Mouse (Mus musculus): ENCODE data around the gene Slc39a1. TPM values are rescaled to one million over a fixed set of nuclear protein-coding genes. Genes with fewer than 3 reads are reported as not detected.

Slc39a1 gene
- 10 to 100 TPM; 47.7 to 48.8 TPM for total RNA-seq (2021)

DNA sequence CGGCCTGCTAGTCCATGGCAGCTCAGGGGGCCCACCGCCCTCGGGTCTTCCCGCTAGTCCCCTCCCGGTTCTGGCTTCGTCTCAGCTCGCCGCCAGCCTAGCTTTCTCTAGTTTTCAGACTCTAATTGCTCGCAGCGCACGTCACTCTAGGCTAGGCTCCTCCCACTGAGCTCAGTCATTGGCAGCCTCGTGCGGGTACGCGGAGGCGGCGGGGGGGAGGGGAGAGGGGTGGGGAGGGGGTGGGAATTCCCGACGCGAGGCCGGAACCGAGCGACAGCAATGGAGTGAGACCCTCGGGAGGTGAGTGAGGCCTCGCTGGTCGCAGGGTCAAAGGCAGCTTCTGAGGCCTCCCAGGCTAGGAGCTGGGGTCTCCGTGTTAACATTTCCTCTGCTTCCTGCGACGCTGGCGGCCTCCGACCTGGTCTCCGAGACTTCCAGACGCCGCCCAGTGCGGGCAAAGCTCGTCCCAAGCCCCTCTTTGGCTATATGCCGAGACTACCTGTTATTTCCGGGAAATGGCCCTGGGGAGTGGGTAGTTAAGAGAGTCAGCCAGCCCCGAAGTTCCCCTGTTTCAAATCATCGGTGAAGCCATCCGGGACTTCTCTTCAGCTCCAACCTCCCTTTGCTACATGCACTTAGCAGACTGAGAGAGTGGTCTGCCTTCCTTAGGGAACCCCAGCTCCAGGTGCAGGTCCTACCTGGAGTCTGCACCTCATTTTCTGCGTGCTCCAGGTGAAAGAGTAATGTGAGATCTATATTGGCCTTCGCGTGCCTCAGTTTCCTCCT is at the start of gene Slc39a1:
TSS of gene Slc39a1 (plus strand) at position 213 of the 786 bp plus-strand sequence.
- peak; percentile 93 to 96 for DNase-seq (ENCODE audit: low spot score in 2 of 2)
- intact Hi-C loops (cut with DNase I): loop anchor here (2.0 kb wide), 1 partner anchor 17 kb away; the partner anchor contains the start of gene Jtb

DNA sequence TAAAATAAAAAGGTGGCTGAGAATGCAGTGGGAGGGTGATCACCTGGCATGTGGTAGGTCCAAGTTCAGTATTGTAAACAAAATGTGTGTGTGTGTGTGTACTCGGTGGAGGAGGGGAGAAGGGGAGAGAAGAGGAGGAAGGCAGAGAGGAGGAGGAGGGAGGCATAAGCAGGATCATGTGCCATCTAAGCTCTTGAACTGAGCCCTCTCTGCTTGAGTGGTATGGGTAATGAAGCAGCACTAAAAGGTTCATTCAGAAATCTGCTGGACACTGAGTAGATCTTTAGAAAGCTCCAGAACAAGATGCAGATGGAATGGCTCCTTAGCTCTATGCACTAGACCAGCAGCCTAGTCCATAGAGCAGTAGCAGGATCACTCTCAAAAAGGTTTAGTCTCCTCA is 45.1 kb upstream of the Slc39a1 start:
- intact Hi-C loops (cut with DNase I): loop anchor here (5.0 kb wide), 1 partner anchor 71 kb away; no protein-coding TSS in a partner anchor
- DNase-seq (ENCODE audit: low spot score in 2 of 2): no peak

DNA sequence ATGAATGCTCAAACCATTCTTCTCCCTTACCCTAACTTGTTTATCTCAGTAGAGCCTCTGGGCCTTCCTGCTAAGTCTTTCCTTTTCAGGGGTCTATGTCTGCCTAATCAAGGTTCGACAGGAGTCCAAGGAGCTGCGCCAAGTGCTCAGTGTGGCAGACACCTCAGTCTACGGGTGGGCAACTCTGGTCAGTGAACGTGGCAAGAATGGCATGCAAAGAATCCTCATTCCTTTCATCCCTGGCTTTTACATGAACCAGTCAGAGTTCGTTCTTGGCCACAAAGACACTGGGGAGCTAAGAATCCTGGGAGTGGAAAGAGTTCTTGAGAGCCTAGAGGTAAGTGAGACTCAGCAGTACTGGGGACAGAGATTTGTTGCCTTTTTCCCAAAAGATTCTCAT is 44.4 kb upstream of the Slc39a1 start:
- DNase-seq (ENCODE audit: low spot score in 2 of 2): no peak
- intact Hi-C loops (cut with DNase I): loop anchor here (2.0 to 5.0 kb wide), 2 partner anchors 71 to 117 kb away; no protein-coding TSS in a partner anchor

DNA sequence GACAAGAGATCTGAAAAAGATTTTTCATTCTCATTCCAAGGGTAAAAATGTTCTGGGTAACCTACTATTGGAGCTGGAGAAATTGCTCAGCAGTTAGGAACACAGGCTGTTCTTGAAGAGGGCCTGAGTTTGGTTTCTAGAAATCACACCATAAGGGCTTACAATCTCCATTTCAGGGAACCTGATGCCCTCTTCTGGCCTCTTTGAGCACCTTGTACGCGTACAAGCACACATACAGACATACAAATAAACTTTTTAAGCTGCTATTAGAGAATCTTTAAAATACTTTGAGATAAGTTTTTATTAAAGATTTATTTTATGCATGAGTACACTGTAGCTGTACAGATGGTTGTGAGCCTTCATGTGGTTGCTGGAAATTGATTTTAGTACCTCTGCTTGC is 43.4 kb upstream of the Slc39a1 start:
- DNase-seq (ENCODE audit: low spot score in 2 of 2): no peak
- intact Hi-C loops (cut with DNase I): loop anchor here (2.0 to 5.0 kb wide), 2 partner anchors 72 to 118 kb away; no protein-coding TSS in a partner anchor

DNA sequence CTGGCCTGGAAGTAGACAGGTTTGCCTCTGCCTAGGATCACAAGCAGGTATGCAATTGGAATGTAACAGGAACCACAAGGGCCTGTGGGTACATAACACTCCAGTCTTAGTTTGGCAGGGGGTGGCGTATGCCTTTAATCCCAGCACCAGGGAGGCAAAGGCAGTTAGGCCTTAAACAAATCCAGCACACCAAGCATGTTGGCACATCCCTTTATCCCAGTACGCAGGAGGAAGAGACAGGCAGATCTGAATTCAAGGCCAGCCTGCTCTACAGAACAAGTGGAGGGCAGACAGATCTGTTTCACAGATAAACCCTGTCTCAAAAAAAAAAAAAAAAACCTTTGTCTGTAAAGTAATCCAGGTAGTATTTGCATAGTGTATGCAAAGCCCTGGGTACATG is 39.3 kb upstream of the Slc39a1 start:
- intact Hi-C loops (cut with DNase I): no loop called here
- DNase-seq (ENCODE audit: low spot score in 2 of 2): no peak

DNA sequence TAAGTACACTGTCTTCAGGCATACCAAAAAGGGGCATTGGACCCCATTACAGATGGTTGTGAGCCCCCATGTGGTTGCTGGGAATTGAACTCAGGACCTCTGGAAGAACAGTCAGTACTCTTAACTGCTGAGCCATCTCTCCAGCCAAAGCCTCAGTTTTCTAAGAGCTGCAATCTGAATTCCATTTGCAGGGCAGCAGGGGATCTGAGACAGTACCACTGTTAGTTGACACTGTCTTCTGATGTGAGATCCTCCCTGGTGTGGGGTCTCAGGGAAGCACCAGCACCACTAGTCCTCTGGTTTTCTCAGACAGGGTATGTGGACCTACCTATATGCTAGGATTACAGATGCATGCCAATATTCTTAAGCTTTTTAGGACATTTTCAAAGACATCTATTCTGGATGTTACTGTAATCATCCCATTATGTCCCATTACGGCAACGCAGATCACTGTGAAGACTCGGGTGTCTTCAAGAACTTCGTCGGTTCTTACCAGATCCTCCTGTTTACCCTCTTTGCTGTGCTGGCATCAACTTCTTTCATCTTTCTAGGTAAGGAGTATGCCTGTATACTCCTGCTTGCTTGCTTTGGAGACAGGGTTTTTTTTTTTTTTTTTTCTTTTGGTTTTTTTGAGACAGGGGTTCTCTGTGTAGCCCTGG is 37.9 kb upstream of the Slc39a1 start:
- intact Hi-C loops (cut with DNase I): no loop called here
- no peak for DNase-seq (ENCODE audit: low spot score in 2 of 2)

DNA sequence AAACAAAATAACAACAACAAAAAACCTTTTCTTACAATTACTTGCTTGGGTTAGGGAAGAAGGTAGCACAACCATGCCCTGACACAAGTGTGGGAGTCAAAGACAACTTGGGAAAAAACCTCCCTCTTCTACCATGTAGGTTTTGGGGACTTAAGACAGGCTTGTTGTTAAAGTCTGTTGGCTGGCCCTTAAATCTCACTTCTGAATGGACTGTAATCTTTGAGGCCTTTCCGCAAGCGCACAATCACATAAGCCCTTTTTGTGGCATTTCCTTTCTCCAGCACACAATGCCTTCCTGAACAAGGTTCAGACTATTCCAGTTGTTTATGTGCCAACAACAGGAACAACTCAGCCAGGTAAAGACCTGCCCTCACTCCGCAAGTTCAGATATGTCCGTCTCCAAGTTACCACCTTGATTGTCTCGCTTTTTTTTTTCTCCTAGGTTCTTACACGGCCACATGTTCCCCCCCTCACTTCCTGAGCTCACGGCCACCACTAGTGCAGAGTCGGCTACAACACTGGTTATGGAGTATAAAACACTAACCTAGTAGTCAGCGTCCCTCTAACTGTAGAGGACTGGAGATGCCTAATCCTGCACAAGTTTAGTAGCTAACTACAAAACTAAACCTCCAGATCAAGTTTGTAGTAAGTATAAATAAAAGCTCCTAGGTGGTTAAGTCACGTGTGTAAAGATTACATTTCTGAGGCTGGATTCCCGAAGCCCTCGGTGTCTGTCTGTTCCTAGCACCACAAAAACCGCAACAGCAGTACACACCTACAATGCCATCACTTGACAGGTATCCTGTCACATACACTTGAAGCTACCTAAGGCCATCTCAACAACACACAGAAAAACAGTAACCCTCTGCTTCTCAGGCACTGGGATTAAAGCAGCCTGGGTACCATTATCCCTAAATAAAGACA is 36.2 kb upstream of the Slc39a1 start:
- intact Hi-C loops (cut with DNase I): no loop called here
- DNase-seq (ENCODE audit: low spot score in 2 of 2): no peak

DNA sequence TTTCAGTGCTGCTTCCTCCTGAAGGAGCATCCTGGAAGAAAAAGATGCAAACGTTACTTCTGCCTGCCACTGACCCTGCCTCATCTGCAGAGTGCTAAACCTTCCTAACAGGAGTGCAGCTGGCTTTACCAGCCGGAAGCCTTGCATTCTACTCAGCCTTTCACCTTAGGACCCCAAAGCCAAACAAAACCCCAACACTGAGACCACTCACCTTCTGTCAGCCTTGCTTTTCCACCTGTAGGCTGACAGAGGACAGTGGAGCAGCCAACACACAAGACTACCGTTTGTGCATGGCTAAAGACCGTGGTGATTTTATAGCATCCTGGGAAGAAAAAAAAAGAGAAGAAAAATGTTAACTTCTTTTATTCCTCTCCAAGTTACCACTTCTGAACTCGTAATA is 35.2 kb upstream of the Slc39a1 start:
- intact Hi-C loops (cut with DNase I): no loop called here
- DNase-seq (ENCODE audit: low spot score in 2 of 2): no peak

DNA sequence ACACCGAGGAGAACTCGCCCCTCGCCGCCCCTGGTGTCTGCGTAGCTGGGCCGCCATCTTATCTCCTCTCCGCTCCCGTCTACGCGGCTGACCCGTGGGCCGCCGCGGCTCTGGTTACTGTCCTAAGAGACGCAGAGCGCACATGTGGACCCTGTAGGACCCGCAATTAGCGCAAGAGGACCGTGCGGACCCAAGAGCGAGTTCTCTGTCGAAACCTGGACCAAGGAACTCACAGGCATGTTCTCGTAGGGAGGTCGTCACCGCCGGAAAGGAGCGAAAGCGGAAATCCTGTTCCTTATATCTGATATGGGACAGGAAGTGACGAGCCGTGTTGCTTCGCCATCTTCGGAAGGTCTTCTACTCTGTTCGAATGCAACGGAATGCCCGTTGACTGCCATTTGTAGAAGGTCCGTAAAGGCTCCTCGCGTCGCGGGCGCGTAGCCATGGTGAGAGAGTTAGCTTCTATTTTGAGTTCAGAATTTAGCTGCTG is 34.5 kb upstream of the Slc39a1 start, which contains the start of the genes Rps27 and Rab13:
TSS of gene Rps27 (minus strand) at position 275 of the 490 bp plus-strand sequence.
TSS of gene Rab13 (plus strand) at position 319 of the 490 bp plus-strand sequence.
- intact Hi-C loops (cut with DNase I): no loop called here
- peak; percentile 93 to 97 for DNase-seq (ENCODE audit: low spot score in 2 of 2)

DNA sequence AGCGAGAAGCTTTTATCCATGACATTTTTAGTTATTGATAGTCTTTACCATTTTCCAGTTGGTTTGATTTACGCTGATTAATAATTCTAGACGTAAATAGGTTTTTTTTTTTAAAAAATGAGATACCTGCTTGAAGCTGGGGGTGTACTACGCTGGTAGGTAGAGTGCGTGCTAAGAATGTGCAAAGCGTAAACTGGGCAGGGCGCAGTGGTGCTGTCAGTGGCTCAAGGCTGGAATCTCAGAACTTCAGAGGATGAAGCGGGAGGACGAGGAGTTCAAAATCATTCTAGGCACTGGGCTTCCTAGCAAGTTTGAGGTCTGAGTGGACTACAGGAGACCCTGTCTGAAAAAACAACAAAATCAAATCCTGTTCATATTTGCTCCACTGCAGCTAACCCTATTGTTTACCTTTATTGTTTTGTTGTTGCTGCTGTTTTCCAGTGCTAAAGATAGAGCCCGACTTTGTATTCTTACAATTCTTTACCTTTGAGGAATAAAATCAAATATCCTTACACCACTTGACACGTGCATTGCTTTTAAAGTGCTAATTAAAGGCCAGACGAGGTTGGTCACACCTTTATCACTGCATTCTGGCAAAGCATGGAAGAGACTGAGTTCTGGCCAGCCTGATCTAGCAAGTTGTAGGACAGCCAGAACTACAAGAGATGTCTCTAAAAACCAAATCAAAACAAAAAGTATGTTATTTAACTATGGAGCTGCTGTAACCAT is 33.9 kb upstream of the Slc39a1 start:
- intact Hi-C loops (cut with DNase I): no loop called here

DNA sequence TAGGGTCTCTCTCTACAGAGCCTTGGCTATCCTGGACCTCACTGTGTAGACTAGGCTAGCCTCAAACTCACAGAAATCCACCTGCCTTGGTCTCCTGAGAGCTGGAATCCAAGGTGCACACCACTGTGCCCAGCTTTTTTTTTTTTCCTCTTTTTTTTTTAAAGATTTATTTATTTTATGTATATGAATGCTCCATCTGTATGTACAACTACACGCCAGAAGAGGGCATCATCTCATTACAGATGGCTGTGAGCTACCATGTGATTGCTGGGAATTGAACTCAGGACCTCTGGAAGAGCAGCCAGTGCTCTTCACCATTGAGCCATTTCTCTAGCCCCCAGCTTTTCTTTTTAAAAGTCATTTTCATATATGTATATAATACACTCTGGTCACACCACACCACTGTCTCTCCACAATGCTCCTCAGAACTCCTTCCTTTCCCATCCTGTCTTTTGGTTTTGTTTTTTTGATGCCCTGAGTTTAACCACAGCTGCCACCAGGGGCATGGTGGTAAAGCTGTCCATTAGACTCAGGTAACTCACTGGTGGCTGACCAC is 32.1 kb upstream of the Slc39a1 start:
- no peak for DNase-seq (ENCODE audit: low spot score in 2 of 2)
- intact Hi-C loops (cut with DNase I): no loop called here

More for the DNA sequence above, 33.9 kb upstream of the Slc39a1 start:
- DNase-seq (ENCODE audit: low spot score in 2 of 2): peak; percentile 15 to 35

DNA sequence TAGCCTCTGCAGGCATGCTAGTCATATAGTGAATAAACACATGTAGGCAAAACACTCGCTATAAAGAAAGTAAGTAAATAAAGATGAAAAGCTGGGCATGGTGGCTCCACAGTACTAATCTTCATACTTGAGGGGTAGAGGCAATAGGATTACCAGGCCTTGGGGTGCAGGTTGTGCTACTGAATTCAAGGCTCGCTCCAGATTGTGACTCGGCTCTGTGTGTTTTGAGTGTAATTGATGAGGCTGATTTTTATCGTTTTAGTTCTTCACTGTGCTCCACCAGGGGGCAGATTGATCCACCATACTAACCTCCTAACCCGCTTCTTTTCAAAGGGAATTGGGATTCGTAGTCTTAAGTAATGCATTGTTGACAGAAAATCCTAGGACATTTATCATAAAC is 27.9 kb upstream of the Slc39a1 start:
- intact Hi-C loops (cut with DNase I): no loop called here

DNA sequence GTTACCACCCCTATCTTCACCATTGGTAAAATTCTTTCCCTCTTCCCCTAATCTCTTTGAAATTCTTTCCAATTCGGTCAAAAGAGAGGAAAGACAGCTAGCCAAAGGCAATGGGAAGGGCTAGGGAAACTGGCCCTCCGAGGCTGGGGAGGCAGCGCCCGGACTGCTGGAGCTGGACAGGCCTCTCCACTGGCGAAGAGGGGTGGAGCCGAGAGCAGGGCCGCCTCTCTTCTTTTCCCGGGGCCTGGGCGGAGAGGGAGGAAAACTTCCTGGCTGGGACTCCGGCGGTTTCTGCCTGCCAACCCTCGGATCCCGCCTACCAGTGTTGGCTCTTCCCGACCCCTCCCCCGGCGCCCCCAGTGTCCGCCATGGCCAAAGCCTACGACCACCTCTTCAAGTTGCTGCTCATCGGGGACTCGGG is 27.4 kb upstream of the Slc39a1 start:
- intact Hi-C loops (cut with DNase I): no loop called here
- peak; percentile 8 to 26 for DNase-seq (ENCODE audit: low spot score in 2 of 2)

More for the DNA sequence above, 27.9 kb upstream of the Slc39a1 start:
- DNase-seq (ENCODE audit: low spot score in 2 of 2): peak; percentile 48 to 51

DNA sequence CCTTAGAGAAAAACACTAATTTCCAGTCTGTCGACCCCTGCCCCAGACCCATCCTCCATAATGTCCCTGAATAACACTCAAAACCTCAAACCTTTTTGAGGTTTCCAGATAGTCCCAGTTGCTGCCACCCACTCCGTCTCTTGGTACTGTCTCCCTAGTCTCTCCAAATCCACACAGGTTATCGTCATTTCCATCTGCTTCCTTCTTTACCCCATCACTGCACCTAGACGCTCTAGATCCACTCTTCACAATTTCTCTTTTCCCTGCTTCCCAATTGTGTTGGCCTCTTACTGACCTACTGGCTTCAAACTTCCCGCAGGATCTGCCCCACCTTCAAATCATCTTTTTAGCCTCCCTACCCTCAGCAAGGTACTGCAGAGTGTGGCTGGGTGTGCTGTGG is 26.8 kb upstream of the Slc39a1 start:
- no peak for DNase-seq (ENCODE audit: low spot score in 2 of 2)
- intact Hi-C loops (cut with DNase I): no loop called here

DNA sequence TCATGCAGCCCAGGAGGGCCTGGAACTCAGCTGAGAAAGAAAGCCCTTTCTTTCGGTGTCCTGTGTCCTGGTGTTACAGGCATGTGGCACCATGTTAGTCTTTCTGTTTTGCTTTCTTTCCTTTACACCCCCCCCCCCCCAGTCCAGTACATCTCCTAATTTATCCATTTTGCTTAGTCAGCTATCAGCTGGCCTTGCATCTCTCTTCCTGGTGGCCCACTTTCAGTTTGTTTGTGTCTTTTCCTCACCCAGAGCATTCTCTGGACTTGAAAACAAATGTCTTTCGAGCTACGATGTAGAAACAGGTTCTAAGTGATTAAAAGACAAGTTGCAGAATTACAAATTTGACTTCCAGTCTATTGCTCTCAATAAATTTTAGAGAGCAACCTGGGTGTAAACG is 25.5 kb upstream of the Slc39a1 start:
- intact Hi-C loops (cut with DNase I): no loop called here
- no peak for DNase-seq (ENCODE audit: low spot score in 2 of 2)

DNA sequence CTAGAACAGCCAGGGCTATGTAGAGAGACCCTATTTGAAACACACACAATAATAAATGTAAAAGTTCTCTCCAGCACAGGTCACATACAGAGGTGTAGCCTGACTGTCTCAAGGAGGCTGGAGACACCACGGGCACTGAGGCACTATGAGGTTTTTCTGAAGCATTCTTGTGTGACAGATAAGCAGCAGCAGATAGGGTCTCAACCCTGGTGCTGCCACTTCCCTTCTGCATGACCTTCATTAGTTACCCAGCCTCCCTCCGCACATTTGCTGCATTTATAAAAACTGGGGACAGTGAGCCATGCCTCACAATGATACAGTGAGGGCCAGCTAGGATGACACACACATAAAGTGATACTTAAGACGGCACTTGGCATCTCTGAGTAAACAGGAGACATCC is 25.0 kb upstream of the Slc39a1 start:
- no peak for DNase-seq (ENCODE audit: low spot score in 2 of 2)
- intact Hi-C loops (cut with DNase I): no loop called here

DNA sequence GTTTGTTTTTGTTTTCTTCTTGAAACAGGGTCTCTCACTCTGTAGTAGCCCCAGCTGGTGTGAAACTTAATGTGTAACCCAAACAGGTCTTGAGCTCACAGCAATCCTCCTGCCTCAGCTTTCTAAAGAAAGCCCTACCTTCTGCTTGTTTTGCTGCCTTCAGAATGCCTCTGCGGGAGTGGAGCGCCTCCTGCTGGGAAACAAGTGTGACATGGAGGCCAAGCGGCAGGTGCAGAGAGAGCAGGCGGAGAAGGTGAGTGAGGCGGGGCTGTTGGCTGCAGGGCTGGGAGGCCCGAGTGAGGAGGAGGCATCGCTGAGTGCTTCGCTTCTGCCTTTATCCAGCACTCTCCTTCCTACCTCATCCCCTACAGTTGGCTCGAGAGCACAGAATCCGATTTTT is 23.6 kb upstream of the Slc39a1 start:
- intact Hi-C loops (cut with DNase I): no loop called here
- DNase-seq (ENCODE audit: low spot score in 2 of 2): no peak

DNA sequence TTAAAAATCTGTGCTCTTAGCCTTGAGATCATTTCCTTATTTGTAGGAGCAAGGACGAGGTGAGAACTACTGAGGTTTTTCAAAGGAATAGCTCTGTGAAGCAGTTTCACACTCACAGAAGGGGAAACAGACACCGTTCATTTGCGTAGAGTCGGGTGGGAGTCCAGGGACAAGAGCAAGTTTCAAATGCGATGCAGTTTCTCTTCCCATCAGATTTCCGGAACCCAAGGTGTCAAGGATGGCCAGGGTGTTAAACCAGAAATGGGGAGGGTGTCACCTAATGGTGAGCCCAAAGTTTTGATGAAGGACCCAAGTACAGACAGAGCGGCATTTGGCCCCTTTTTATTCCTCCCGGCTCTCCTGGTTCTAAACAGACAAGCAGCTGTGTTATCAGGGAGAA is 16.9 kb upstream of the Slc39a1 start:
- intact Hi-C loops (cut with DNase I): loop anchor here (2.0 kb wide), 1 partner anchor 16 kb away; no protein-coding TSS in a partner anchor

More for the DNA sequence above, 16.9 kb upstream of the Slc39a1 start:
- no peak for DNase-seq (ENCODE audit: low spot score in 2 of 2)

Measured in left cerebral cortex, postnatal 25 days (tissue).